Mouse (Mus musculus) monocyte, adult 5-6 weeks (primary cell): ENCODE measurements around the gene Fignl2. TPM values are rescaled to one million over a fixed set of nuclear protein-coding genes. Genes with fewer than 3 reads are reported as not detected.
A peak's percentile ranks its signal among the peaks of the same experiment; 100 is the strongest.

Experiments used
- ATAC-seq: fragments of 153-309, 156-312 bp; replicated peaks from 2 replicates; pipeline ENCODE4 v1.8.0; 2017; ENCODE audit warnings: mild to moderate bottlenecking; ENCODE audit not compliant: low TSS enrichment, insufficient number of reproducible peaks, severe bottlenecking, poor library complexity, low FRiP score
- total RNA-seq: library from RNA; stranded (forward); fragments of 200-1000, 200-491, 200-594 nt; gene quantifications from 3 replicates; pipeline ENCODE4 v1.2.3, GENCODE M21; 2017

Fignl2 gene
- total RNA-seq, 1 experiment from 2014 or later: 0.57 TPM

- no peak for ATAC-seq
These were observed 17.0 kb upstream of the Fignl2 start for GRCm38 (mm10) chr15:101095392-101095791.

- no peak for ATAC-seq
These were observed 16.6 kb upstream of the Fignl2 start for GRCm38 (mm10) chr15:101094979-101095378.

GRCm38 (mm10) chr15:101093988-101094387 lies 15.6 kb upstream of the Fignl2 start:
- ATAC-seq: no peak

GRCm38 (mm10) chr15:101092829-101093648 lies 14.7 kb upstream of the Fignl2 start:
- no peak for ATAC-seq

GRCm38 (mm10) chr15:101092121-101092828 lies 13.9 kb upstream of the Fignl2 start:
- ATAC-seq: no peak

GRCm38 (mm10) chr15:101091551-101091950 lies 13.2 kb upstream of the Fignl2 start:
- no peak for ATAC-seq

- ATAC-seq: no peak
These were observed 9.9 kb upstream of the Fignl2 start for GRCm38 (mm10) chr15:101088291-101088690.

GRCm38 (mm10) chr15:101086956-101087355 lies 8.6 kb upstream of the Fignl2 start:
- ATAC-seq: no peak

GRCm38 (mm10) chr15:101086451-101086850 lies 8.1 kb upstream of the Fignl2 start:
- ATAC-seq: no peak

- ATAC-seq: no peak
These were observed 6.1 kb upstream of the Fignl2 start for GRCm38 (mm10) chr15:101084499-101084898.

- ATAC-seq: no peak
These were observed 3.9 kb upstream of the Fignl2 start for GRCm38 (mm10) chr15:101082236-101082635.

- no peak for ATAC-seq
These were observed 2.7 kb upstream of the Fignl2 start for GRCm38 (mm10) chr15:101081035-101081548.

- ATAC-seq: no peak
These were observed 1.7 kb upstream of the Fignl2 start for GRCm38 (mm10) chr15:101080031-101080520.

- peak; percentile 47; the same call in 1 of the 2 replicates for ATAC-seq
These were observed 377 bp upstream of the Fignl2 start for GRCm38 (mm10) chr15:101078731-101079156.

GRCm38 (mm10) chr15:101077001-101077812 lies 1.2 kb downstream of the Fignl2 start:
- no peak for ATAC-seq

- ATAC-seq: no peak
These were observed 2.0 kb downstream of the Fignl2 start for GRCm38 (mm10) chr15:101076071-101077000.

- ATAC-seq: no peak
These were observed 2.7 kb downstream of the Fignl2 start for GRCm38 (mm10) chr15:101075656-101076055.

- ATAC-seq: no peak
These were observed 3.2 kb downstream of the Fignl2 start for GRCm38 (mm10) chr15:101075150-101075549.
